Mouse (Mus musculus) activated CD4-positive, CD25-positive, alpha-beta regulatory T cell, adult 4 months (primary cell): Measurements from ENCODE around the gene Ank2. TPM values are rescaled to one million over a fixed set of nuclear protein-coding genes. Genes with fewer than 3 reads are reported as not detected.

Experiments used
- ATAC-seq: one replicate; pipeline ENCODE4 v1.8.0; 2017
- polyA plus RNA-seq, 2 experiments: library from polyadenylated mRNA; unstranded; fragments of 100-300 nt; shearing (Covaris generic); gene quantifications; one replicate each; pipeline ENCODE4 v1.2.1; 2017

Gene Ank2
- polyA plus RNA-seq, 2 experiments from 2014 or later = 0.50 TPM; not detected in 1

- ATAC-seq = no peak
Measured at GRCm38 (mm10) chr3:126971531-126971930, 527.6 kb downstream of the Ank2 start.

GRCm38 (mm10) chr3:126968721-126969120, 530.4 kb downstream of the Ank2 start:
- ATAC-seq = no peak

DNA sequence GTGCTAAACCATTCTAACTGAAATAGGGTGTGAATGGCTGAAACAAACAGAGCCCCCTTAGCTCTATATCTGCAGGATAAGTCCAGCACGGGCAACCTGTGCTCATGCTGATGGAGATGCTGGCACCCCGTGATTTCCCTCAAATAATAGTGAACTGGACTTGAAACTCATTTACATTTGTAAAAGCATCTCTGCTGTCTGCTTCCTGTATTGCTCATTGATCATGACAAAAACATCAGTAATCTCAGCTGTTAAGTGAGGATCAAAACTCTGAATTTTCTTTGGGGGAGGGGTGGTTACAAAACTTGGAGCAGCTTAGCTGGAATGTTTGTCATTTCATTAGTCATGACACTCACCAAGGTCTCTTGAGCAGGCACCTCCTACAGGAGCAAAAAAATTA, 533.4 kb downstream of the Ank2 start:
- no peak for ATAC-seq

GRCm38 (mm10) chr3:126962326-126962725, 536.8 kb downstream of the Ank2 start:
- no peak for ATAC-seq

- no peak for ATAC-seq
Measured at GRCm38 (mm10) chr3:126952698-126953097, 546.5 kb downstream of the Ank2 start.

DNA sequence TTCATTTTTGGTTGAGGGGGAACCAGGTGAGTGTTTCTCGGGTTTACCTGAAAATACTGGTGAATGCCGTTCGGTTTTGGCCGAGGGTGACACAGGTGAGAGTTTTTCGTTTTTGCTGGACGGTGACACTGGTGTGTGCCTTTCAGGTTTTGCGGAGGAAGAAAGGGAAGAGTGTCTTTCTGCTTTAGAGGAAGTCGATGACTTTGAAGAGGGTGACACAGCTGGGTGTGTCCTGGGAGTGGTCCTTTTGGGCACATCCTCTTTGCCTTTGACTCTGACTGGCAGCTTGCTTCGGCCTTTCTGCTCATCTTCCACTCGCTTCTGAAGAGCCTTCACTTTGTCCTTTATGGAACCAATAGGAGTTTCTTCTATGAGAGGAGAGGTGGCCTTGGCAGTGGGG, 552.6 kb downstream of the Ank2 start:
- ATAC-seq = no peak

GRCm38 (mm10) chr3:126944838-126945237, 554.3 kb downstream of the Ank2 start:
- ATAC-seq = no peak

GRCm38 (mm10) chr3:126944081-126944480, 555.1 kb downstream of the Ank2 start:
- ATAC-seq = no peak

GRCm38 (mm10) chr3:126940452-126940851, 558.7 kb downstream of the Ank2 start:
- no peak for ATAC-seq

- no peak for ATAC-seq
Measured at GRCm38 (mm10) chr3:126931884-126932506, 567.2 kb downstream of the Ank2 start.

DNA sequence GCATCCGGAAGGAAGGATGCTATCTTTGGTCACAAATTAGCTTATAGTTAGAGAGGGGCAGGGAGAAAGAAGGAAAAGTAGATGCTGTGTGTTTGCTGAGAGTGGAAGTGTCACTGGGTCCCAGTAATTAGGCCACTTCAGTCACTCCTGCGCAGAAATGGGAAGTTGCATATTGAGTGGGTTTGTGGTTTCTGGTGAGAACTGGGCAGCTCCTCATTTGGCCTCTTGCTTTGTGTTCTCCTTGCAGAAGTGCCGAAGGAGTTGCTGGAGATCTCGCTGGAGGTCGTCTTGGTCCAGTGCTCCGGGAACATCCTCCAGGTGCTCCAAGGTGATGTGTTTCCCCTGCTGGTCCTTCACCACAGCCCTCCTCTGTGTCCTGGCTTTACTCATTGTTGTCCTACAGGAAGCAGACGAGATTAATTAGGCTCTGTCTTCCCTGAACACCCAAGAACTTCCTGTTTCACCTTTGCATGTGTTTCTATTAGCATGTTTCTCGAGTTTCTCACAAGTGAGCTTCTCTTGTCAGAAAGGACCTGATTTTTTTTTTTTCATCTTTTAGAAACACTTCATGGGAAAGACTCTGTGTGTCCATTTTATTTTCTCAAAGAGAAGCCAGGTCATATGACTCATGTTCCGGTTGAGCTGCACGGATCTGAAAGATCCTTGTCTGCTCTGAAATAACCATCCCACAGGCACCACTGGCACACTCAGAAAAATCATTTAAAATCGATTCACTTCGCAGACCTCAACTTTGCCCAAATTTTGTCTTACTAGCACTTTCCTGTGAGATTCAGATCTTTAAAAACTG, 575.4 kb downstream of the Ank2 start:
- ATAC-seq = no peak

DNA sequence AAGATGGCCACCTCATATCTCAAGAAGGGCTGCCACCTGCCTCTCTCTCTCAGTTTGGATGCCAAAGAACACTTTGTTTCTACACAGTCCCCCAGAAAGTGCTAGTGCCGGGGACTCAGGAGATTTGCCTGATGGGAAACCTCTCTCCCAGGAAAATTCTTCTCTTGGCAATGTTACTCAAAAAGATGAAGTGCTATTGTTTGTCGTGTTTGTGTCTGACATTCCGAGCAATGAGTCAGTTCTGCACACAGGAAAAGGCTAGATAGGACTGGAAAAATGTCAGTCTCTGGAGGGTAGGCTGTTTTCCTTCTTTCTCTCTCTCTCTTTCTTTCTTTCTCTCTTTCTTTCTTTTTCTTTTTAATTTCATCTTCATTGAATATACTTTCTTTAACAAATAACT, 577.2 kb downstream of the Ank2 start:
- ATAC-seq = no peak

- no peak for ATAC-seq
Measured at GRCm38 (mm10) chr3:126920296-126920695, 578.9 kb downstream of the Ank2 start.

- no peak for ATAC-seq
Measured at GRCm38 (mm10) chr3:126918805-126919473, 580.2 kb downstream of the Ank2 start.

- ATAC-seq = no peak
Measured at GRCm38 (mm10) chr3:126916381-126916780, 582.8 kb downstream of the Ank2 start.

- peak; percentile 78 for ATAC-seq
Measured at GRCm38 (mm10) chr3:126903543-126903942, 595.6 kb downstream of the Ank2 start.

DNA sequence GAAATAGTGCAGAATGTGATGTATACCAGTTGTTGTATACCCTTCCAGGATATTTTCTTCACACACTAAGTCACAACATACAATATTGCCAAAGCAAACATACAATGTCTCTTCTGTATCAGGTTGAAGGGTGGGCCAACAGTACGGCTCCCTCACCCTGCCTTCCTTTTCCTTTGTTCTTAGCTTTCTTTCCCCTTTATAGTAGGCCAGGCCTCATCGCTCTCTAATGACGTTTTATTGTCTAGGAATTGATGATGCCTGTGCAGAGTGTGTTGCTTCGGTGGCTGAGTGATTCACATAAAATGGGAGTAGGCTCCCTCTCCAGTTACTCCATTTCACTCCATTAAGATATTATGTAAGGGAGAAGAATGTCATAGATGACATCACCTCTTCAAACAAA, 612.5 kb downstream of the Ank2 start:
- ATAC-seq = no peak

GRCm38 (mm10) chr3:126886090-126886489, 613.1 kb downstream of the Ank2 start:
- ATAC-seq = no peak

- no peak for ATAC-seq
Measured at GRCm38 (mm10) chr3:126878233-126878632, 620.9 kb downstream of the Ank2 start.
